Mouse (Mus musculus): ENCODE data around the gene Sec23a. TPM values are rescaled to one million over a fixed set of nuclear protein-coding genes. Genes with fewer than 3 reads are reported as not detected.

The Sec23a gene
- total and polyA plus RNA-seq, 3 experiments, result 12.3 to 24.7 (median 18.0) TPM

DNA sequence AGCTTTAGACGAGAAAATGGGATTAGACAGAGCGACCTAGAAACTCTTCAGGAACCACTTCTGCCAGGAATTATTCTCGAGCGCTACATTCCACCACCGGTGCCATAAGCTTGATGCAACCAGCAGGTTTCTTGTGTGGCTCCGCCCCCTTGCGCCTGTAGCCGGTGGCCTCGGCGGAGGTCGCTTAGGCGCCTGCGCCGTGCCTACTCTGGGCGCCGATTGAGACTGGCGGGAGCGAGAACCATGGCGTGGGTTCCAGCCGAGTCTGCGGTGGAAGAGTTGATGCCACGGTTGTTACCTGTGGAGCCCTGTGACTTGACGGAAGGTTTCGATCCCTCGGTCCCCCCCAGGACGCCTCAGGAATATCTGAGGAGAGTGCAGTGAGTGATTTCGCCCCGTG, 1.4 kb upstream of the Sec23a start, which contains the start of gene Gemin2:
Gene Gemin2 (plus strand): TSS at position 160 of the 400 bp plus-strand sequence.
- Histone ChIP-seq H3K4me3 (replicated peaks in 1 of 3; ENCODE audit: low read depth in 2 of 3, low read length in 2 of 3, poor library complexity in 1 of 3) (peak within 1 kb of the TSS; percentile 52 to 89 (median 72)), H3K27ac (ENCODE audit: insufficient read depth, low read depth) (peak within 1 kb of the TSS; percentile 44), H3K27me3 (replicated peaks) (no peaks in the 10 kb centered on the region), H3K79me2 (replicated peaks; ENCODE audit: control insufficient read depth, extremely low read depth, insufficient read depth, poor library complexity, severe bottlenecking) (peaks cover 19% of the 10 kb centered on the region; the same call in 1 of the 2 replicates), H3K36me3 (replicated peaks in 1 of 2; ENCODE audit: control insufficient read depth in 1 of 2, insufficient read depth in 1 of 2, low read length in 1 of 2) (peaks cover 6 to 29% of the 10 kb centered on the region in 2 experiments), H3K4me2 (ENCODE audit: insufficient read depth, low read depth, poor library complexity, severe bottlenecking) (peak within 1 kb of the TSS; percentile 88), H3K4me1 (ENCODE audit: control insufficient read depth in 1 of 2, insufficient read depth in 2 of 2) (peaks cover 3 to 20% of the 10 kb centered on the region in 2 experiments; a peak in 3 of 4 replicates), H3K9ac (ENCODE audit: insufficient read depth, low read depth) (peak within 1 kb of the TSS; percentile 93), H3K9me3 (replicated peaks; ENCODE audit: low read length) (no peaks in the 10 kb centered on the region)
- DNase-seq (ENCODE audit: extremely low read depth), result peak; percentile 95
- TF ChIP-seq JUN (IDR thresholded peaks at IDR 0.05; ENCODE audit: insufficient read depth, low read depth, low read length), result no peak
- no peak for TF ChIP-seq JUND (conservative IDR thresholded peaks at IDR 0.05; ENCODE audit: low read depth, low read length)
- TF ChIP-seq GABPA (IDR thresholded peaks at IDR 0.05; ENCODE audit: insufficient replicate concordance, low read depth, low read length), result no peak
- TF ChIP-seq CTCF (conservative IDR thresholded peaks at IDR 0.05 in 1 of 2, IDR thresholded peaks at IDR 0.05 in 1 of 2; ENCODE audit: low read depth in 2 of 2, low read length in 2 of 2), result no peak
- peak; percentile 85 for TF ChIP-seq NRF1 (IDR thresholded peaks at IDR 0.05; ENCODE audit: low read depth, low read length)
- TF ChIP-seq MYC (IDR thresholded peaks at IDR 0.05; ENCODE audit: low read depth, low read length), result peak; percentile 77; the same call in 1 of the 2 replicates
- TF ChIP-seq ZNF384 (IDR thresholded peaks at IDR 0.05; ENCODE audit: low read depth, low read length), result no peak
- peak; percentile 81 for TF ChIP-seq TCF12 (IDR thresholded peaks at IDR 0.05; ENCODE audit: low read depth, low read length)
- TF ChIP-seq USF1 (IDR thresholded peaks at IDR 0.05; ENCODE audit: low read depth, low read length), result no peak
- 0 out of 2 replicates have a peak, but pooled peaks have one; percentile 57 for TF ChIP-seq KAT2A (IDR thresholded peaks at IDR 0.05; ENCODE audit: insufficient replicate concordance, low read length)
- no peak for TF ChIP-seq MAFK (IDR thresholded peaks at IDR 0.05; ENCODE audit: insufficient replicate concordance, low read length)
- TF ChIP-seq TBP (conservative IDR thresholded peaks at IDR 0.05; ENCODE audit: low read depth, low read length), result peak; percentile 85
- TF ChIP-seq EP300 (IDR thresholded peaks at IDR 0.05; ENCODE audit: low read length), result no peak
- no peak for TF ChIP-seq ETS1 (conservative IDR thresholded peaks at IDR 0.05; ENCODE audit: low read depth, low read length)
- TF ChIP-seq POLR2AphosphoS2 (IDR thresholded peaks at IDR 0.05; ENCODE audit: low read depth, low read length), result peak; percentile 90
- TF ChIP-seq UBTF (IDR thresholded peaks at IDR 0.05; ENCODE audit: low read depth, low read length), result no peak
- TF ChIP-seq SIN3A (IDR thresholded peaks at IDR 0.05; ENCODE audit: low read length), result peak; percentile 89
- TF ChIP-seq BHLHE40 (IDR thresholded peaks at IDR 0.05; ENCODE audit: low read depth, low read length), result no peak
- peak; percentile 93 for TF ChIP-seq ZMIZ1 (IDR thresholded peaks at IDR 0.05; ENCODE audit: low read depth, low read length)
- peak; percentile 81; the same call in 1 of the 2 replicates for TF ChIP-seq E2F4 (IDR thresholded peaks at IDR 0.05; ENCODE audit: insufficient replicate concordance, low read depth, low read length)
- no peak for TF ChIP-seq CHD2 (IDR thresholded peaks at IDR 0.05; ENCODE audit: low read length)
- no peak for TF ChIP-seq RCOR1 (conservative IDR thresholded peaks at IDR 0.05; ENCODE audit: low read depth, low read length)
- no peak for TF ChIP-seq SMC3 (IDR thresholded peaks at IDR 0.05; ENCODE audit: low read depth, low read length)
- TF ChIP-seq MXI1 (IDR thresholded peaks at IDR 0.05; ENCODE audit: low read depth, low read length), result peak; percentile 72
- no peak for TF ChIP-seq MAZ (IDR thresholded peaks at IDR 0.05; ENCODE audit: low read depth, low read length)
- TF ChIP-seq RAD21 (IDR thresholded peaks at IDR 0.05; ENCODE audit: low read depth, low read length), result no peak
- no peak for TF ChIP-seq ZC3H11A (IDR thresholded peaks at IDR 0.05; ENCODE audit: low read depth, low read length)
- peak; percentile 98 for TF ChIP-seq NELFE (IDR thresholded peaks at IDR 0.05; ENCODE audit: low read depth, low read length)
- TF ChIP-seq ZKSCAN1 (IDR thresholded peaks at IDR 0.05; ENCODE audit: borderline replicate concordance, low read depth, low read length), result no peak
- TF ChIP-seq MAX (IDR thresholded peaks at IDR 0.05; ENCODE audit: low read length), result peak; percentile 49; the same call in 1 of the 2 replicates
- TF ChIP-seq MEF2A (IDR thresholded peaks at IDR 0.05; ENCODE audit: borderline replicate concordance, low read depth, low read length), result peak; percentile 72
- no peak for TF ChIP-seq CHD1 (IDR thresholded peaks at IDR 0.05; ENCODE audit: low read depth, low read length)
- no peak for TF ChIP-seq PAX5 (IDR thresholded peaks at IDR 0.05; ENCODE audit: low read length)
- peak; percentile 83 for TF ChIP-seq HCFC1 (IDR thresholded peaks at IDR 0.05; ENCODE audit: low read depth, low read length)
- TF ChIP-seq USF2 (conservative IDR thresholded peaks at IDR 0.05; ENCODE audit: low read depth, low read length), result no peak
- TF ChIP-seq POLR2A (IDR thresholded peaks at IDR 0.05; ENCODE audit: low read depth, low read length), result peak; percentile 99
- TF ChIP-seq ELF1 (IDR thresholded peaks at IDR 0.05; ENCODE audit: low read depth, low read length), result peak; percentile 66
- peak; percentile 47; the same call in 1 of the 2 replicates for TF ChIP-seq IRF4 (IDR thresholded peaks at IDR 0.05; ENCODE audit: low read depth, low read length)
- dilution Hi-C loops (cut with MboI; ENCODE audit: extremely low pct_ligation_motif_present, extremely low pct_unique_long_range_greater_than_20kb, low sequenced_read_pairs) (no loop called here), in situ Hi-C loops (cut with MboI; ENCODE audit: low pct_ligation_motif_present, low pct_unique_long_range_greater_than_20kb, low sequenced_read_pairs) (no loop called here)

All from CH12.LX (cell line).